Mouse (Mus musculus) myocyte (in vitro differentiated cells): Measurements from ENCODE around the gene Exosc6. TPM values are rescaled to one million over a fixed set of nuclear protein-coding genes. Genes with fewer than 3 reads are reported as not detected.
A peak's percentile ranks its signal among the peaks of the same experiment; 100 is the strongest.

Source experiments
- H3K27me3 ChIP-seq: one replicate; pipeline ENCODE4 v1.6.1; 2011; ENCODE audit not compliant: control insufficient read depth, insufficient read depth, insufficient read length
- H3K36me3 ChIP-seq: one replicate; pipeline ENCODE4 v1.6.1; 2011; ENCODE audit not compliant: control insufficient read depth, insufficient read depth
- H3K4me2 ChIP-seq: one replicate; pipeline ENCODE4 v1.6.1; 2011; ENCODE audit warnings: low read depth, control low read depth
- H3K4me3 ChIP-seq: one replicate; pipeline ENCODE4 v1.5.1; 2011; ENCODE audit warnings: mild to moderate bottlenecking, control low read depth, moderate library complexity
- H3K79me2 ChIP-seq: one replicate; pipeline ENCODE4 v1.6.1; 2011; ENCODE audit not compliant: control insufficient read depth, insufficient read depth
- H3ac ChIP-seq: one replicate; pipeline ENCODE4 v1.6.1; 2011; ENCODE audit not compliant: control insufficient read depth, insufficient read length
- CEBPB ChIP-seq: IDR thresholded peaks from 2 replicates; pipeline ENCODE4 v1.6.1; 2011; ENCODE audit warnings: mild to moderate bottlenecking, moderate library complexity; ENCODE audit not compliant: poor library complexity, insufficient read depth, severe bottlenecking
- E2F4 ChIP-seq: IDR thresholded peaks from one replicate; pipeline ENCODE4 v1.6.1; 2011; ENCODE audit warnings: mild to moderate bottlenecking, control low read depth, moderate library complexity; ENCODE audit not compliant: insufficient read depth
- MAX ChIP-seq: IDR thresholded peaks from one replicate; pipeline ENCODE4 v1.6.1; 2011; ENCODE audit warnings: low read depth, mild to moderate bottlenecking, control low read depth
- MYOD1 ChIP-seq, 3 experiments: IDR thresholded peaks; one replicate each; pipeline ENCODE4 v1.6.1; 2011; ENCODE audit warnings: control low read depth in 2 of 3, low read depth in 2 of 3, mild to moderate bottlenecking in 2 of 3, moderate library complexity in 1 of 3; ENCODE audit not compliant: insufficient read length in 2 of 3, control insufficient read depth in 1 of 3
- MYOG ChIP-seq, 3 experiments: IDR thresholded peaks; one replicate each; pipeline ENCODE4 v1.6.1; 2011; ENCODE audit warnings: control low read depth in 2 of 3, low read depth in 2 of 3, mild to moderate bottlenecking in 2 of 3; ENCODE audit not compliant: insufficient read length in 2 of 3, control insufficient read depth in 1 of 3, insufficient read depth in 1 of 3
- POLR2A ChIP-seq: IDR thresholded peaks from one replicate; pipeline ENCODE4 v1.6.1; 2011; ENCODE audit warnings: low read depth, mild to moderate bottlenecking, control low read depth, moderate library complexity; ENCODE audit not compliant: insufficient read length
- POLR2AphosphoS2 ChIP-seq: IDR thresholded peaks from one replicate; pipeline ENCODE4 v1.6.1; 2011; ENCODE audit warnings: low read depth, control low read depth; ENCODE audit not compliant: insufficient read length
- REST ChIP-seq: IDR thresholded peaks from one replicate; pipeline ENCODE4 v1.6.1; 2011; ENCODE audit warnings: mild to moderate bottlenecking, control low read depth, moderate library complexity; ENCODE audit not compliant: insufficient read depth, insufficient read length
- SRF ChIP-seq: IDR thresholded peaks from one replicate; pipeline ENCODE4 v1.6.1; 2011; ENCODE audit warnings: low read depth; ENCODE audit not compliant: control insufficient read depth, insufficient read length
- TCF12 ChIP-seq: IDR thresholded peaks from one replicate; pipeline ENCODE4 v1.6.1; 2011; ENCODE audit warnings: mild to moderate bottlenecking, control low read depth; ENCODE audit not compliant: poor library complexity, insufficient read depth, severe bottlenecking
- TCF3 ChIP-seq: IDR thresholded peaks from one replicate; pipeline ENCODE4 v1.6.1; 2011; ENCODE audit warnings: low read depth, control low read depth; ENCODE audit not compliant: insufficient read length
- USF1 ChIP-seq: IDR thresholded peaks from one replicate; pipeline ENCODE4 v1.6.1; 2011; ENCODE audit warnings: low read depth, mild to moderate bottlenecking, control low read depth, moderate library complexity
- polyA plus RNA-seq: library from polyadenylated mRNA; unstranded; fragments of >200 nt; fragmentation: generic; extraction: Trizol; gene quantifications from one replicate; pipeline ENCODE4 v1.2.1, GENCODE M21; 2012; ENCODE audit warnings: missing spikeins

Exosc6 gene
- polyA plus RNA-seq, 1 experiment: not detected

GRCm38 (mm10) chr8:111036591-111036990 is 19.5 kb upstream of the Exosc6 start:
- H3K4me3 ChIP-seq: peak overlapping the region; percentile 81
- peak overlapping the region; percentile 96 for H3K4me2 ChIP-seq
- H3K79me2 ChIP-seq: peaks cover 35% of the 10 kb centered on the region
- H3K36me3 ChIP-seq: peaks cover 66% of the 10 kb centered on the region
- H3K27me3 ChIP-seq: no peaks in the 10 kb centered on the region
- H3ac ChIP-seq: no peak overlapping the region
- TF ChIP-seq TCF3 (no peak), TCF12 (no peak)

- no peak for TF ChIP-seq TCF12
- TF ChIP-seq POLR2AphosphoS2: peak; percentile 69
- TF ChIP-seq POLR2A: peak; percentile 18
- Histone ChIP-seq H3K4me3 (no peak overlapping the region), H3K27me3 (no peaks in the 10 kb centered on the region), H3K36me3 (peaks cover 95% of the 10 kb centered on the region), H3ac (no peak overlapping the region), H3K79me2 (no peaks in the 10 kb centered on the region), H3K4me2 (no peak overlapping the region)
These were observed 13.6 kb upstream of the Exosc6 start for GRCm38 (mm10) chr8:111042546-111042945.

GRCm38 (mm10) chr8:111044003-111044734 is 12.0 kb upstream of the Exosc6 start:
- TF ChIP-seq MYOG (IDR thresholded peaks at IDR 0.05; ENCODE audit: control insufficient read depth in 1 of 3, insufficient read depth in 1 of 3, insufficient read length in 2 of 3, low read depth in 2 of 3) (no peak), REST (no peak), TCF3 (no peak), USF1 (no peak), MAX (no peak), CEBPB (no peak), TCF12 (no peak), E2F4 (no peak), SRF (no peak), POLR2AphosphoS2 (no peak), POLR2A (no peak), MYOD1 (IDR thresholded peaks at IDR 0.05; ENCODE audit: control insufficient read depth in 1 of 3, insufficient read length in 2 of 3, low read depth in 2 of 3) (no peak)
- H3K36me3 ChIP-seq: peaks cover 91% of the 10 kb centered on the region
- no peak overlapping the region for H3ac ChIP-seq
- no peaks in the 10 kb centered on the region for H3K79me2 ChIP-seq
- H3K4me2 ChIP-seq: no peak overlapping the region
- H3K4me3 ChIP-seq: no peak overlapping the region
- no peaks in the 10 kb centered on the region for H3K27me3 ChIP-seq

GRCm38 (mm10) chr8:111048694-111049093 is 7.4 kb upstream of the Exosc6 start:
- Histone ChIP-seq H3K27me3 (no peaks in the 10 kb centered on the region), H3K79me2 (no peaks in the 10 kb centered on the region), H3ac (no peak overlapping the region), H3K4me2 (no peak overlapping the region), H3K4me3 (no peak overlapping the region), H3K36me3 (peaks cover 93% of the 10 kb centered on the region)
- TF ChIP-seq POLR2A (no peak), MYOD1 (IDR thresholded peaks at IDR 0.05; ENCODE audit: control insufficient read depth in 1 of 3, insufficient read length in 2 of 3, low read depth in 2 of 3) (no peak), E2F4 (no peak), TCF12 (no peak), CEBPB (no peak), MAX (no peak), POLR2AphosphoS2 (no peak), REST (no peak), SRF (no peak), MYOG (IDR thresholded peaks at IDR 0.05; ENCODE audit: control insufficient read depth in 1 of 3, insufficient read depth in 1 of 3, insufficient read length in 2 of 3, low read depth in 2 of 3) (no peak), TCF3 (no peak), USF1 (no peak)

- no peak for TF ChIP-seq MYOG (IDR thresholded peaks at IDR 0.05; ENCODE audit: control insufficient read depth in 1 of 3, insufficient read depth in 1 of 3, insufficient read length in 2 of 3, low read depth in 2 of 3)
- no peak for TF ChIP-seq E2F4
- TF ChIP-seq POLR2AphosphoS2: no peak
- TF ChIP-seq REST: no peak
- TF ChIP-seq MYOD1 (IDR thresholded peaks at IDR 0.05; ENCODE audit: control insufficient read depth in 1 of 3, insufficient read length in 2 of 3, low read depth in 2 of 3): no peak
- TF ChIP-seq TCF3: no peak
- TF ChIP-seq POLR2A: no peak
- TF ChIP-seq SRF: no peak
- no peak for TF ChIP-seq USF1
- TF ChIP-seq TCF12: no peak
- TF ChIP-seq MAX: no peak
- TF ChIP-seq CEBPB: no peak
- Histone ChIP-seq H3K36me3 (peaks cover 91% of the 10 kb centered on the region), H3K79me2 (no peaks in the 10 kb centered on the region), H3K4me2 (no peak overlapping the region), H3ac (no peak overlapping the region), H3K27me3 (no peaks in the 10 kb centered on the region), H3K4me3 (no peak overlapping the region)
These were observed 7.0 kb upstream of the Exosc6 start for GRCm38 (mm10) chr8:111049106-111049505.
